Mouse (Mus musculus) intestine, postnatal 0 days (tissue): ENCODE measurements around the gene Plekhd1. TPM values are rescaled to one million over a fixed set of nuclear protein-coding genes. Genes with fewer than 3 reads are reported as not detected.

Experiments
- ATAC-seq: fragments of 200-750 bp; cut with Nextera tagmentation; 2 replicates; pipeline ENCODE4 v1.8.0; 2017; ENCODE audit warnings: mild to moderate bottlenecking, moderate TSS enrichment, moderate library complexity
- H3K27ac ChIP-seq: fragments of 300-500 bp; sonication (generic); 2 replicates; pipeline ENCODE4 v1.5.1; 2014; ENCODE audit warnings: mild to moderate bottlenecking, low read depth, low read length, moderate library complexity
- H3K27me3 ChIP-seq: fragments of 300-500 bp; sonication (generic); replicated peaks from 2 replicates; pipeline ENCODE4 v1.6.1; 2014; ENCODE audit warnings: low read length, mixed read lengths; ENCODE audit not compliant: control insufficient read depth, insufficient read depth
- H3K36me3 ChIP-seq: fragments of 300-500 bp; sonication (generic); 2 replicates; pipeline ENCODE4 v1.6.1; 2014; ENCODE audit warnings: mild to moderate bottlenecking, moderate library complexity; ENCODE audit not compliant: control insufficient read depth, insufficient read depth
- H3K4me1 ChIP-seq: fragments of 300-500 bp; sonication (generic); replicated peaks from 2 replicates; pipeline ENCODE4 v1.6.1; 2014; ENCODE audit warnings: antibody characterized with exemption, low read length, mixed read lengths; ENCODE audit not compliant: control insufficient read depth, insufficient read depth
- H3K4me2 ChIP-seq: fragments of 300-500 bp; sonication (generic); replicated peaks from 2 replicates; pipeline ENCODE4 v1.6.1; 2014; ENCODE audit warnings: low read depth, mild to moderate bottlenecking, moderate library complexity
- H3K4me3 ChIP-seq: fragments of 300-500 bp; sonication (generic); 2 replicates; pipeline ENCODE4 v1.5.1; 2014; ENCODE audit warnings: low read depth, low read length
- H3K9ac ChIP-seq: fragments of 300-500 bp; sonication (generic); 2 replicates; pipeline ENCODE4 v1.6.1; 2014; ENCODE audit warnings: mild to moderate bottlenecking, low read depth, low read length
- H3K9me3 ChIP-seq: fragments of 300-500 bp; sonication (generic); 2 replicates; pipeline ENCODE4 v1.6.1; 2016; ENCODE audit warnings: mixed run types; ENCODE audit not compliant: control insufficient read depth
- CTCF ChIP-seq: sonication (generic); IDR thresholded peaks from 2 replicates; pipeline ENCODE4 v1.5.1; 2016; ENCODE audit warnings: low read depth, mild to moderate bottlenecking, control low read depth, antibody characterized with exemption, moderate library complexity
- WGBS: fragments of 180-500 bp; shearing (Covaris S2); extraction: QIAGEN DNeasy Blood & Tissue Kit; methylation state at CpG from one replicate; pipeline ENCODE4 v1.1.7; 2014; 5-methylcytosine and 5-hydroxymethylcytosine counted together
- polyA plus RNA-seq: library from polyadenylated mRNA; unstranded; fragments of >200 nt; fragmentation: Nextera tagmentation; extraction: Ambion mirVana; gene quantifications from 2 replicates; pipeline ENCODE4 v1.2.1, GENCODE M21; 2015

The Plekhd1 gene
- polyA plus RNA-seq, 1 experiment from 2014 or later: 1.5 TPM

GRCm38 (mm10) chr12:80653951-80654658, 38.3 kb upstream of the Plekhd1 start:
- H3K4me2 ChIP-seq: peak overlapping the region; percentile 37
- no peak overlapping the region for H3K9ac ChIP-seq
- 36% methylated on average over 7 of the region's 7 CpGs for WGBS
- no peak for TF ChIP-seq CTCF
- H3K4me1 ChIP-seq: 0 out of 2 replicates have a peak, but pooled peaks cover 4% of the 10 kb centered on the region
- no peaks in the 10 kb centered on the region for H3K9me3 ChIP-seq
- peak overlapping the region; percentile 36; the same call in 1 of the 2 replicates for H3K27ac ChIP-seq
- no peaks in the 10 kb centered on the region; the same call in 1 of the 2 replicates for H3K36me3 ChIP-seq
- H3K4me3 ChIP-seq: no peak overlapping the region
- H3K27me3 ChIP-seq: no peaks in the 10 kb centered on the region
- ATAC-seq: peak; percentile 40

DNA sequence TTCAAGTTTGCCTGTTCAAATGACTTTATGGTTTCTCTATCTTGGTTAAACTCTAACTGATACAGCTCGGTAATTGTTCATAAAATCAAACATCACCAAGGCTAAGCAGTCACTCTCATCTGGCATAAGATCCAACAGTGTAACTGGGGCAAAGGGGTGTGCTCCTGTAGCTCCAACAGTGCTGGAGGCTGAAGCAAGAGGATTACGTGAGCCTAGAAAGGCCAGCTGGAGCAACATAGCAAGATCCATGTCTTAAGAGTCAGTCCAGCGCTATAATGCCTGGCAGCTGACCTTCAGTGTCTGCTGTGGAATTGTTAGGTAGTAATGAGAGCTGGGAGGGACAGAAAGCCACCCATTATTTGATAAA, 37.7 kb upstream of the Plekhd1 start:
- Histone ChIP-seq H3K4me2 (0 out of 2 replicates have a peak overlapping the region, but pooled peaks have one; percentile 14), H3K4me1 (0 out of 2 replicates have a peak, but pooled peaks cover 4% of the 10 kb centered on the region), H3K27ac (peak overlapping the region; percentile 36), H3K27me3 (no peaks in the 10 kb centered on the region), H3K9me3 (no peaks in the 10 kb centered on the region), H3K36me3 (no peaks in the 10 kb centered on the region; the same call in 1 of the 2 replicates), H3K9ac (no peak overlapping the region), H3K4me3 (no peak overlapping the region)
- WGBS: 44% methylated on average over 3 of the region's 3 CpGs
- ATAC-seq: 0 out of 2 replicates have a peak, but pooled peaks have one; percentile 34
- no peak for TF ChIP-seq CTCF

DNA sequence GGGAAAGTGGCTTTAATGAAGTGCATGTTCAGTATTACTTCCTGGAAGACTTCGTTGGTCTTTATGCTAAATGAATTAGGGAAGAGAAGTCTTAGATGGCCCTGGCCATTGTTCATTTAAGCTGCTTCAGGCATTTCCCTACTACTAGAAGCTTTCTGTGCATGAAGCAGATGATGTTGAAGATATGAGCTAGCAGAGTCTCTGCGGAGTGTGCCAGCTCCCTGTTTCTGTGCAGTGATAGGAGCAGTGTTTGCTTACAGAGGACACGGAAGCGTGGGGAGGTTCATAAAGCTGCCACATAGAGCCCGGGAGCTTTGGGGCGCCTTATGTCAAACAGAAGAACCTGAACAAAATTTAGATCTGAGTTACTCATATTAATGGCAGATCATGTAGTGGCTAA, 33.7 kb upstream of the Plekhd1 start:
- Histone ChIP-seq H3K4me2 (no peak overlapping the region), H3K9ac (no peak overlapping the region), H3K27ac (no peak overlapping the region), H3K9me3 (no peaks in the 10 kb centered on the region), H3K4me1 (0 out of 2 replicates have a peak, but pooled peaks cover 4% of the 10 kb centered on the region), H3K27me3 (no peaks in the 10 kb centered on the region), H3K36me3 (peaks cover 9% of the 10 kb centered on the region; the same call in 1 of the 2 replicates), H3K4me3 (no peak overlapping the region)
- no peak for ATAC-seq
- 54% methylated on average over 6 of the region's 6 CpGs for WGBS
- no peak for TF ChIP-seq CTCF

DNA sequence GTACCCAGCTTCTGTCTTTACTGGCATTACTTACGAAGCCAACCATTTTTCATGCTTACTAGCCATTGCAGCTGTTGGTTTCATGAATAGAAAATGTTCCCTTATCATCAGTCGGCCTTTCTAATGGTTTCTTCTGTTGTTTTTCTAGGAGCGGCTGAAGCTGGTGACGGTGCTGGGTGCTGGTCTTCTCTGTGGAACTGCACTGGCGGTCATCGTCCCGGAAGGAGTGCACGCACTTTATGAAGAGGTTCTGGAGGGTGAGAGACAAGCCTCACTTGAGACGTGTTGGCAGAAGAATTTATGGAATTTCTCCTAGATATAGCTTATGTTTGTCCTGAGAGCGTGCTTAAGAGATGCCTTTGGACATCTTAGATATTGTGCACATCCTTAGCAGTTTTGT, 30.1 kb upstream of the Plekhd1 start:
- H3K27me3 ChIP-seq: no peaks in the 10 kb centered on the region

DNA sequence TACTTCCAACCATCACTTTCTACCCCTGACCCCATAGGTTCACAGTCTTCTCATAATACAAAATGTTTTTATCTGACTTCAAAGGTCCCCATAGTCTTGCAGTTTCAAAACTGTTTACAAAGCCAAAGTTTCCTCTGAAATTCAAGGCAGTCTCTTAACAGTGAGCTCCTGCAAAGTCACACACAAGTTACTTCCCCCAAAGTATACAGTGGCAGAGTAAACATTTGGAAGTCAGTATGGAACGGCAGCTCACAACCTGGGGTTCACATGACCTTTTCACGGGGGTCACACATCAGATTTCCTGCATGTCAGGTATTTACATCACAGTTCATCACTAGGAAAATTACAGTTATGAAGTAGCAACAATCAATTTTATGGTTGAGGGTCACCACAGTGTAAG, 28.5 kb upstream of the Plekhd1 start:
- Histone ChIP-seq H3K4me2 (no peak overlapping the region), H3K4me3 (no peak overlapping the region), H3K9ac (no peak overlapping the region), H3K36me3 (peaks cover 30% of the 10 kb centered on the region), H3K27ac (no peak overlapping the region), H3K27me3 (no peaks in the 10 kb centered on the region), H3K4me1 (no peaks in the 10 kb centered on the region), H3K9me3 (no peaks in the 10 kb centered on the region)
- ATAC-seq: no peak
- no peak for TF ChIP-seq CTCF
- WGBS: 33% methylated on average over 2 of the region's 2 CpGs

More for the DNA sequence above, 30.1 kb upstream of the Plekhd1 start:
- no peak for TF ChIP-seq CTCF
- no peak overlapping the region for H3K9ac ChIP-seq
- H3K27ac ChIP-seq: no peak overlapping the region
- H3K4me3 ChIP-seq: no peak overlapping the region
- H3K36me3 ChIP-seq: peaks cover 24% of the 10 kb centered on the region
- 83% methylated on average over 10 of the region's 10 CpGs for WGBS
- ATAC-seq: no peak
- no peaks in the 10 kb centered on the region for H3K9me3 ChIP-seq
- H3K4me2 ChIP-seq: no peak overlapping the region
- no peaks in the 10 kb centered on the region for H3K4me1 ChIP-seq

DNA sequence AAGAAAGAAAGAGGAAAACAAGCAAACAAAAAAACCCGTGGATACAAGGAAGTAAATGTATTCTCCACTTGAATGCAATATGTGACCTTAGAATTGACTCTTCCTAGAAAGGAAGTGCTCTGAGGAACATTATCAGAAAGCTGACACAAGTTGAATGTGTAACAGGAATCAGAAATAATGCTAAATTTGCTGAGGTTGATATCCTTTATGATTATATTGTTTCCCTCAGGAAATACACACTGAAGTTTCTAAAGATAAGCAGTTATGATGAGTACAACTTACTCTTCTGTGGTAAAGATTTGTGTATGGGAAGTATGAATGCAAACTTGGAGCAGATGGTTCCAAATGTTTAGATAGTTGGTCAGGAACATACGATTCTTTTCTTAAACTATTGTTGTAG, 24.0 kb upstream of the Plekhd1 start:
- no peak for TF ChIP-seq CTCF
- no peak overlapping the region for H3K27ac ChIP-seq
- no peak for ATAC-seq
- no peak overlapping the region for H3K9ac ChIP-seq
- H3K9me3 ChIP-seq: no peaks in the 10 kb centered on the region
- no peaks in the 10 kb centered on the region for H3K4me1 ChIP-seq
- WGBS: 61% methylated on average over 2 of the region's 2 CpGs
- no peak overlapping the region for H3K4me2 ChIP-seq
- H3K27me3 ChIP-seq: no peaks in the 10 kb centered on the region
- H3K36me3 ChIP-seq: peaks cover 43% of the 10 kb centered on the region
- H3K4me3 ChIP-seq: no peak overlapping the region
